Mouse (Mus musculus) ovary, postnatal 10 days (tissue): ENCODE measurements around the gene Tead2.

ENCODE experiments used
- DNase-seq: peaks from one replicate; pipeline ENCODE4 v3.0.0; 2022; ENCODE audit warnings: low spot score

The Tead2 gene

DNA sequence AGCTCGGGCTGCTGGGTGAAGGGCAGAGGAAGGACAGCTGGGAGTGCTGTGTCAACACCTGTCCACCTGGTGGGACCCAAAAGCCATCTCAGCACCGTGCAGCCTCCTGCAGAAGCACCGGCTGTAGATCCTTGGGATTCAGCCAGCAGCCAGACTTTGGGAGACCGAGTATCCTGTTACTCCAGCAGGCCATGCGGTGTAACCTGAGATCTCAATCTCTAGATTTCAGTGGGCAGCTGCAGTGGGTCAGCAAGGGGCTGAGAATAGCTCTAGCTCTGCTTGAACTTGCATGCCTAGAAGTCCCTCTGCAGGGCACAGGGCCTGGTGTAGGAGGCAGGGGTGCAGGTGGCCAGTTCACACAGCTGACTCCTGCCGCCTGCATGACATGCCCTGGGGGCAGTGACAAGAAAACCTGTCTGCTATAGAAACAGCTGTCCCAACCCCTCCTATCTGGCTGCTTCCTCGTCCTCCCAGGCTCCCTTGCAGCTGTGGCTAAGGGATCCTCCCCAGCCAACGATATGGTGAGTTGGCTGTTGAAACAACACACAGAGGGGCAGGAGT lies 23.7 kb upstream of the Tead2 start:
- DNase-seq = no peak

DNA sequence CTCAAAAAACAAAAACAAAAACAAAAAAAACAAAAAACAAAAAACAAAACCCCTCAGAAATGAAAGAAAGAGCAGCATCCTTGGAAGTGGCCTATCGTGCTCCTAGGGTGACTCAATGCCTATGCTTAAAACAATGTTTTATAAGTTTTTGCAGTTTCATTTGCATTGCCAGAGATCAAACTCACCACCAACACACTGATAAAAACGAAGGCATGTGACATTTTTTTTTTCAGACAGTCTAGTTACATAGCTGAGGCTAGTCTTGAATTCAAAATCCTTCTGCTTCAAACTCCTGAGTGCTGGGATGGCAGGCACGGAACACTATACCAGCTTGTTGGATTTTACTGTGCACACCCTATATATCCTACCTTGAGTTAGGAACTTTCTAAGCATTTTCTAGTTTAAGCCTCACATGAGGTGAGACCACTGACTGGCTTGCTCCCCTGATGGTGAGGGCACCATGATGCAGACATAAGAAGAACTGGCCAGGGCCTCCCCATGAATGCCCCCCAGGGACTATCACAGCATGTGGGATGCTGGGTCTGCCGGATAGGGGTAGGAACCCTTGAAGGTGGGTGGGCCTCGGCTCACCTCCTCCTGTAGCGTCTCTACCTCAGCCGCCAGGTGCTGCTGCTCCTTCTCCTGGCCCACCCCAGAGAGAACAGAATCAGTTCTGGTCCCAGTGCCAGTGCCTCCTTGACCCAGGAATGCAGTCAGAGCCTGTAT lies 22.8 kb upstream of the Tead2 start:
- no peak for DNase-seq

DNA sequence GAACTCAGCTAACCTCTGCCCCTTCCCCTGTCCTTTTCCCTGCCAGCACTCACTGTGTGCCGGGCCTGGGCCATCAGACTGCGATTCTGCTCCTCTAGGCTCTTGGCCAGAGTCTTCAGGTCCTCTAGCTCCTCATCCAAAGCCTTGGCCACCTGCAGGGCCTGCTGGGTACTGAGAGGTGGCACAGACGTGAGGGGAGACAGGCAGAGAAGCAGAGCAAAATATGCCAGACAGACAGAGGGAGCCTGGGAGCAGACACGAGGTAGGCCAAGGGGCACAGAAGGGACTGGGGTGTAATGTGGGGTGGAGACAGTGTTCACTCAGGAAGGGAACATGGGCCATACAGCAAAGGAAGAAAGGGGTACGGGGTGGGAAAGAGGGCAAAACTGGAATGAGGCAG lies 22.1 kb upstream of the Tead2 start:
- no peak for DNase-seq

DNA sequence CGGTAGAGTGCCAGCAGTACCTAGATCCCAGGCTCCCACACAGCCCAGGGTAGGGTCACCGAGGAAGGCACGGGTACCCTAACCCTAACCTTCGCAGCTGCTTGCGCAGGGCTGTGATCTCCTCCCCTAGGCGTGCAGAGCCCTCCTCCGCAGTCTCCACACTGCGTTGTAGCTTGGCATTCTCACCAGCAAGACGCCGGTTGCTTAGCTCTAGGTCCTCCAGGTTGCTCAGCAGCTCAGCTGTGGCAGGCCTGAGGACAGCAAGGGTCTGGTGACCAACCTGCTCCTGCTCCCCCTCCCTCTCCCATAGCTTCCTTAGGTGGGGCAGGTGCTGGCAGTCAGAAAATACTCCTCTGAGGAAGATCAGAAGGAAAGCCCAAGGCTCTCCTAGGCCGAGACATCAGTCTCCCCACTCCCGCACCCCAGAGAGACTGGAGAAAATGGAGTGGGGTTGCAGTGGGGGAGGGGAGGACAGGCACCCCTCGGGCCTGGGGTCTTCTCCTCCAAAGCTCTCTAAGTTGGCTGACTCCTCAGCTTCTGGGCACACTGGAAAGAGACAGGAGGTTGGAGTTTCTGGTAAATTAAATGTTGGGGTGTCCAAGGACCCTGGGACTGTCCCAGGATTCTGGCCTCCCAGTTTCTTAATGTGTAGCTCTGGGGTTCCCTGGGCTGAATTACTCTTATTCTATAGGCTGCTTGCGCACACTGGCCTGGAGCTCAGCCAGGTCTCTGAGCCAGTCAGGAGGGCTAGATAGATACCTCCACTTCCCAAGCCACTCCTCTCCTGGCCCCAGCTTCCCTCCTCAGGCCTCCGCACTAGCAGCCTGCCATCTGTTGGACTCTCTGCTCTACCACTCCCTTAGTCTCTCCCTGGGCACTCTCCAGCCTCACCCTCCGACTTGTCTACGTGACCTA lies 21.4 kb upstream of the Tead2 start:
- DNase-seq = no peak

DNA sequence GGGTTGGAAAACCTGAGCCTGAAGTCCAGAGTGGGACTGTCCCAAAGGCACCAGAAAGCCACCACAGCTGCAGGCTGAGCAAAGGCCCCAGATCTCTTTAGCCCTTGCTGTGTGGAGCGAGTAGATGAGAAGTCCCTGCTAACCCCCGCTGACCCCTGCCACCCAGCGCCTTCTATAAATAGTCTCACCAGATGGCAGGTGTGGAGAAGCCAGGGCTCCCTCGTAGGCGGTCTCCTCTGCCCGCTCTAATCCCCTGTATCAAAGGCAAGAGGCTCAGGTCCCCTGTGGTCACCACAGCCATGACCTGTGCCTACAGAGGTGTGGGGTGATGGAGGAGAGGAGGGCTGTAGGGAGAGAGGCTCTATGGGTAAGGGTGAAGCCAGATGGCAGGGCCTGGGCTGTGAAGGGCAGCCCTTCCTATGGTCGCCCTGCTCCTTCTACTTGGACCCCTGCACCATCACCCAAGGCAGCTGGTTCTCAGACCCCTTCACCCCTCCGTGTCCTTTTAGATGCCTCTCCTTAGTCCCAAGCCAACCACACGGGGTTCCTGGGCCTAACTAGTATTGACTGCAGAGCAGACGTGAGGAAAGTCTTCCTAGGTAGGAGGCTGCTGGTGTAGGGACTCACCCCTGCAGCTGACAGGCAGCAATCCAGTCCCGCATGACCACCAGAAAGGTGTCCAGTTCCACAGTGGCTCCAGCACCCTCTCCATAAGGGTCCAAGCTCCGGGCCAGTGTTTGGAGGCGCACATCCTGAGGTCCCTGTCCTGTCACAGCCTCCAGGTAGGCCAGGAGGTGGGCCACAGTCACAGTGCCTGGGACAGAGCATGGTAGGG lies 20.0 kb upstream of the Tead2 start:
- DNase-seq = no peak

DNA sequence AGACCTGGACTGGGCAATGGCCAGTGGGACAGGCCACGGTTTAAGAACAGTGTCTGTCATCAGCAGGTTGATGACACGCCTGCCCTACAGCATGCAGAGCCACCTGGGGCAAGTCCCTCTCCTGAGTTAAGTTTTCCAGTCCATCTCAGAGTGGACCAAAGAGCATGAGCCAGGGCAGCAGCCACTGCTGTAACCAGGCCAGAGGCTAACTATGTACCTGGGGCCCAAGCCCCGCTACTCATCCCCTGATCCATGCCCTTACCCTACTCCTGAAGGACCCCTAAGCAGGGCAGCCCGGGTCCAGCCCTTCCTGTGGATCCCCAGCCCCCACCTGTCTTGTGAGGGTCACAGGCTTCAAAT lies 19.4 kb upstream of the Tead2 start:
- no peak for DNase-seq

DNA sequence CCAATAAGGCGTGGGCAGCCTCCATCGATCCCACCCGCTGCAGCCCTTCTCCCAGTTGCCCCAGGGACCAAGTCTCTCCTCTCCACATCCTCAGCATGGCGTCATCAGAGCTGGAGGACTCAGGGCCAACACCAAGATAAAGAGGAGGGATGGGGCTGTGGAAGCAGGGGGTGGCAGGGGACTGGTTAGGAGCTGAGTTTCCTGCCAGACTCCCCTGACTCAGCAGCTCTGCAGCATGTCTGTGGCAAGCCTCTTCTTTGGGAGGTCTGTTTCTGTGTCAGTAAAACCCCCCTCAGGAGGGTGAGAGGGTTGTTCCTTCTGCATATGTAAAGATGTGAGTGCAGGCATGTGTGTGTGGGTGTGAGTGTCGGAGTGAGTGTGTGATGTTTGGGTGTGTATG lies 18.6 kb upstream of the Tead2 start:
- DNase-seq = no peak

DNA sequence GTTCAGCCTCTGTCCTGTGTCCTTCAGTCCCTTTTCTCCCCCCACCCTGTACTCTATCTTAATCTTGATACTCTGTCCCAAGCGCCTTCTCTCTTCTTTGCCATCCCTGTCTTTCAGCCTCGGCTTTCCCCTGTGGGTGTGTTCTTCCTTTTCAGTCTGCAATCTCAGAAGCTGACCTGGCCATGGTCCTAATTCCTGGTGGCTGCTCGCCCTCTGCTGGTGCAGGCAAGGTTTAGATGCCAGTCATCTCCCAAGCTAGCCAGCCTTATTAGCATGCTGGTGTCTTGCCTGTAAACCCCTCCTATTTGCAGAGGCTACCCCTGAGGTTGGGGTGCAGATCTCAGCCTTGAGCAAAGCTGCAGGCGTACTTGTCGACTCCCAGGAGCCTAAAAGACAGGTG lies 17.1 kb upstream of the Tead2 start:
- DNase-seq = no peak

DNA sequence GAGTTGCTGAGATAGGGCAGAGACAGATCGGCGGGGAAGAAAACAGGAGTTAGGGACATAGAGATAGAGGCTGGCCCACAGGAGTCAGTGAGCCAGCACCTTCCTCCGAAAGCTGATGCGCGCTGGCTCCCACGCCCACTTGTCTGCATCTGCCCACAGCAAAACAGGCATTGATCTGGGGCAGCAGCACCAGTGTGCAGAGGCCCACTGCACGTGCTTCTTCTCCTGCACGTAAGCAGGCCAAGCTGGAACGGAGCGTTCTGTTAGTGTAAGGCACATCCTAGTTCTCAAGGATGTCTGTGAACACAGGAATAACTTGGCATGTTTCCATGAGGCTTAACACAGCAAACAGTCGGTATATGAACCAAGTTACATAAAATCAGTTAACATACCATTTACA lies 16.6 kb upstream of the Tead2 start:
- no peak for DNase-seq

DNA sequence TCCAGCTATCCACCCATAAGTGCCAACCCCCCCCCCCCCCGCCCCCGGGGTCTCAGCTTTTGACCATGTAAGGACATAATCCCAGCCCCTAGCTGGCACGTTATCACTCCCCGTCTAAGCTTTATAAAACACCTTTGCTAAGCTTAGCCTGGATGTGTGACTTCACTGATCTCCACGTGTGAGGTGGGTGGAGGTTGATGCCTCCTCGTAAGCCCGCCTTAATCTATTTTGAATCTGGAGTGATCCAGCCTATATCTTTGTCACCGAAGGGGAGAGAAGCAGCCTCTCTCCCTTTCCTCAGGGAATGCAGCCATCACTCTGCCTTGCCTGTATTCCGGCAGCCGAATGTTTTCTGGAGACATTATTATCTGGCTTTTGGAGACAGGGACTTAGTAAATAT lies 12.9 kb upstream of the Tead2 start:
- DNase-seq = no peak

DNA sequence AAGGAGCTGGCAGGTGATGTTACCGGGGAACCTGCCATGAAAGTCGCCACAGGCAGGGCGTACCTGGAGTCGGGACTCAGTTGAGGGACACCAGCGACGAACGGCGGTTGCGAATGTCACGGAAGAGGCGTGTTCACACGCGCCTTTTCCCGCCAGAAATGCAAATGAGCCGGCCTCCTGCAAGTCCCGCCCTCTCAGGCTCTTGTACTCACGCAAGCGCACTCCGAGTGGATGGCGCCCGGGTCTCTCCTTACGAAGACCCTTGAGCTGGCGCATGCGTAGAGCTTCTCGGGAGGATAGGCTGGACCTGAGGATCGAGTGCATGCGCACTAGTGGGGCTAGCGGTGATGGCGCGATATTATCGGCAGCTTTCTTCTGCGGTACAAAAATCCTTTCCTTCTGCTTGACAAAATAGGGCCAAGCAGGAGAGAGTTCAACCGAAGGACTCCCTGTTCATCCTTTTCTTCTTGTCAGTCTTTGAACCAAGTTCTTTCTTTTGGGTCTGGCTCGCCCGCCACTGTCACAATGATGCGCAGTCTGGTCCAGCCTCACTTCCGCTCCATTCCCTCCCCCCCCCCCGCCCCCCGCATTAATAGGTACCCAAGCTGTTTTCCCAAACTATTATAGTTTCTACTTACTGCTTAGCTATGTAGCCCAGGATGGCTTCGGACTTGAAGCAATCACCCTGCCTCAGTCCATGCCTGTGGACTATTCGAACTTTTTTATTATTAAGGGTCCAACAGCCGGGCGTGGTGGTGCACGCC lies 11.0 kb upstream of the Tead2 start, which contains the start of gene Ccdc155:
Gene Ccdc155, minus strand, starts transcription at position 513 of the 764 bp plus-strand sequence.
- peak; percentile 79 for DNase-seq

DNA sequence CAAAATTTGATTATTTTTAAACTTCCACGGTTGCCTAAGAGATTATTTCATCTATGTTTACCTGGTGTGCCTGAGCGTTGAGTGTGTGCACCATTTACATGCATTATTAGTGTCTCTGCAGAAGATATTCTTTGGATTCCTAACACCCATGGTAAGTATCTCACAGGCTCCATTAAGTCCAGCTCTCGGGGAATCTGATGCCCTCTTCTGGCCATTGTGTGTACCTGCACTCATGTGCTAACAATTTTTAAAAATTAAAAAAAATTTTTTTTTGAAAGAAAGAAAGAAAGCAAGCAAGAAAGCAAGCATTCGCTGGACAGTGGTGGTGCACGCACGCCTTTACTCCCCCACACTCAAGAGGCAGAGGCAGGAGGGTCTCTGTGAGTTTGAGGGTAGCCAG lies 7.3 kb upstream of the Tead2 start:
- no peak for DNase-seq

DNA sequence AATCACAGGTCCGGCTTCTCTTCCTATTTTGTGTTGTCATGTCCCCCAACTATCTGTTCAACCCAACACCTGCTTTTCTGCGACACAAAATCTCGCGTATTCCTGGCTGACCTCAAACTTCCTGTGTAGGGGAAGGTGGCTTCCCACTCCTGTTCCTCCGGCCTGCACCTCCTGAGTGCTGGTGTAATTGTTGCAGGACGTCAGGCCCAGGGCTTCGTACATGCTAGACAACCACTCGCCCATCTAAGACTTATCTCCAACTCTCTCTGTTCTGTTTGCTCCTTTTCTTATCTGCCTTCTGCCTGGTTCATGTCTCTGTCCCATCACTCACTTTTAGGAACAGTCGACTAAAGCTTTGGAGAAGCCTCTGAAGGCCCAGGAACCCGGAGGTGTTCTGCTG lies 4.5 kb upstream of the Tead2 start:
- no peak for DNase-seq

DNA sequence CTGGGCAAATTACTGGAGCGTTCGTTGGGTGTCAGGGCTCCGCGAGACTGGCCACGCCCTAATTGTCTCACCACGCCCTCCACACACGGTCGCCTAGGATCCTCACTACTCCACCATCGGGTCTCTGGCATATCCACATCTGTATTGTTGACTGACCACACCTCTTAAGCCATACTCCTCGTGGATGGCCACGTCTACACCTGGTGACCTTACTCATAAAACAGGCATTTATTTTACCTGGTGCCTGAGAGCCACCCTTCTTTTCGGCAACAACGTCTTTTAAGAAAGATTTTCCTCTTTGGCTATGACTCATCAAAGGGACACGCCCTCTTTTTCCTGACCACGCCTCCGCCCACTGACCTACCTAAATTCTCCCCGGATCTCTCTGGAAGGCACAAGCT lies 3.7 kb upstream of the Tead2 start, which contains the start of gene Dkkl1:
Gene Dkkl1, minus strand, starts transcription at position 297 of the 401 bp plus-strand sequence.
- no peak for DNase-seq

DNA sequence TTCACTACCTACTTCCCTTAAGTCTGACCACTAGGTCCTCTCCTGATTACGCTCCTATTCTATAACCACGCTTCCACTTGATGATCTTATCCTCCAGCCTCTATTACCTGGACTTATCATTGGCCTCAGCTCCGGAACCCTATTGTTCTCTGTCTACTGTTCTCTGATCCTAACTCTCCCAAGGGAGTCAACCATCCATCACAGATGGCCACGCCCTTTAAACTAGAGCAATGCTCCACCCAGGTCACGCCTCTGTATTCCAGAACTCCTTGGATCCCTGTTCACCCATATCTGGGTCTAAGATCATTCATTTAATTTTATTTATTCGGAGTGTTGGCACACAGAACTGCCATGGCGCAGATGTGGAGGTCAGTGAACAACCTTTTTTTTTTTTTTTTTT lies 3.2 kb upstream of the Tead2 start:
- no peak for DNase-seq

DNA sequence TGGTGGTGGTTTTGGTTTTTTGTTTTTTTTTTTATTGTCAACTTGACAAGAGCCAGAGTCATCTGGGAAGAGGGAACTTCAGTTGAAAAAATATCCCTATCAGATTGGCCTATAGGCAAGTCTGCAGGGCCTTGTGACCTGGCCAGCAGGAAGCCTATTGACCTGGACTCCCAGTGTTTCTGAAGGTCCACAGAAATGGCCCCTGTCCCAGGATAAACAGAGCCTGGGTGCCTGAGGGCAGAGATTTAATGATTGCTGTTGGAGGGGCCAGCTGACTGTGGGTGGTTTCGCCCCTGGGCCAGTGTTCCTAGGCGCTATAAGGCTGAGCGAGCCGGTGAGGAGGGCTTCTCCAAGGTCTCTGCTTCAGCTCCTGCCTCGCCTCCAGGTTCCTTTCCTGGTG lies 1.8 kb upstream of the Tead2 start:
- no peak for DNase-seq

DNA sequence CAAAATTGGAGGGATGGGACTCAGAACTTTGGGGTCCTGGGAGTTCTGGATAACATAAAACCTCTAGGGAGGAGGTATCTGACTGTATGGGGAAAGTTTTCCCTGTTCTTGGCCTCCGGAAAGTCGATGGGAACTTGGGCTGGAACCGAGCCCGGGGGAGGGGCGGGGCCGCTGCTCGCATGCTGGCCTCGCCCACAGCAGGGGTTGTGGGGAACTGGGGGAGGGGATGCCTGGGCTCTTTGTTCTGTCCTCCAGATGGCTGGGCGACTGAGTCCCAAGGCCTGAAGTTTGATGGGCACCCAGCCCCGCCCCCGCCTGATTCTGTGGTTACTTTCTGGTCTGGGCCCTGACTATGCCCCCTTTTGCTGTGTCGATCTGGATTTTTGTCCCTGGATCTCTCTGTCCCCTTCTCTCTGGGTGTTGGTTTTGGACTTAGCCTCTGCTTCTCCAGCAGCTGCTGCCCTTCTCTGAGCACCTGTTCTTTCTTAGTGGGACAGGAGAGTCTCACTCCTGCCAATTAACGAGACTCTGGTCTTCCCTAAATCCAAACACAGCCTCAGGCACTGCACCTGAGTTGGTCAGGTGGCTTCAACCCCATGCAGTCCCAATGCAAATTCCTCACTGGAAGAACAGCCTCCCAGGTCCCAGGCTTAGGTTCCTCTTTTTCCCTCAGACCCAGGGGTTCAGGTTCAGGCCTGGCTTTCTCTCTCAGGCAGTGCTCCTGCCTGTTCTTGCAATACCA lies 1.1 kb downstream of the Tead2 start:
- DNase-seq = peak; percentile 61

DNA sequence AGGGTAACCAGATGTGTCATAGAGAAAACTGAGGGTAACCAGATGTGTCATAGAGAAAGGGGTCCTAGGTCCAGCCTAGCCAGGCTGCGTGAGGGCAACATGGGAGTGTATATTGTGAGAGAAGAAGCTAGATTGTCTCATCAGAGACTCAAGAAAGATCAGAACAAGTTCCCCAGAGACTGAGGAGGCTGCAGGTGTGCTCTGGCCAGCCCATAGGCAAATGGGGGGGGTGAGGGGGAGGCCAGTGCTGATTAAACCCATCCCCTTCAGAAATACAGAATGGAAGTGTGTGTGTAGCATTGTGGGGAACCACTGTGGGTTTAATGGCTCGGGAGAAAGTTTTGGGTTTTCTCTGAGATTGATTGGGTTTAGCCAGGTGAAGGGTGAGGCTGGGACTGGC lies 6.1 kb downstream of the Tead2 start:
- DNase-seq = no peak

DNA sequence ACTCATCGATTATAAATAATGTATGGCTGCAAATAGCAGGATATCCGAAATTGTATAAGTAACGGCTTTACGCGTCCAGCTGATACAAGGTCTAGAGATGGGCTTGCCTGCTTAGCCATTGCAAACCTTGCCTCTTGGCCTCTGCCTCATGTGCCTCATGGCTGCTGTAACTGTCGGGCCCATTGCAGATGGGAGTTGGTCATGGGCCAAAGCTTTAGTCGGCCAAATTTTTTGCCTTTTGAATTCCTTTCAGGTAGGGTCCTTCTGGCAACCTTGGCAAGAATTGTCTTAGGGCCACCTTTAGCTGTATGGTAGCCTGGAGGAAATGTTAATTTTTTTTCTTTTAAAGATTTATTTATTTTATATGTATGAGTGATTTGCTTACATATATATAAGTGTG lies 9.3 kb downstream of the Tead2 start:
- DNase-seq = no peak

DNA sequence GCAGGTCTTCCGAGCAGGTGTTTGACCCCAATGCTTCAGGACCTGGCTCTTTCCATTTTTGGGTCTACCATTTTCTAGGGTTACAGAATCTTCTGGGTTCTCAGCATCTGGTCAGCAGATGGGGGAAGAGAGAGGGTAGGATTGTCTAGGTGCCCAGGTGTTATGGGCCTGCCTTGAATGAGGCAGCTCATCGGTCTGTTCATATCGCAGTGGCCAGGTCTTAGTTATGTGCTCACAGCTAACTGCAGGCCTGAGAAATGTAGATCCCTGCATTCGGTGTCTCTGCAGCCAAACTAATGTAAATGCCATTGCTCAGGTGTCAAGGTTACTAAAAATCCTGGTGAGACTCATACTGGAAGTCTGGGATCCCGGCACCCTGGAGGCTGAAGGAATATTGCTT lies 10.9 kb downstream of the Tead2 start:
- DNase-seq = no peak

DNA sequence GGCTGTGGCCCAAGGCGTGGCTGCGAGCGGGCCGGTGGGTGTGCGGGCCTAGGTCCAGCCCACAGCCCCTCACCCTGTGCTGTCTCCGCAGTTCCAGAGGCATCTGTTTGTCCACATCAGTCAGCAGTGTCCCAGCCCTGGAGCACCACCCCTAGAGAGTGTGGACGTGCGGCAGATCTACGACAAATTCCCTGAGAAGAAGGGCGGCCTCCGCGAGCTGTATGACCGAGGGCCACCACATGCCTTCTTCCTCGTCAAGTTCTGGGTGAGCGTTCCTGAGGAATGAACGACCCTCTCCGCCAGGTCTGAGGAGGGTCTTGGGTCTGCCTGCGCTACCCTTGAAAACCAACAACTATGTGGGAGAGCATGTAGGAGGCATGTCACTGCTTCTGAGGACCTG lies 13.0 kb downstream of the Tead2 start:
- DNase-seq = no peak
